Mouse (Mus musculus) G1E (cell line): Measurements from ENCODE around the gene Gm44805.

Source experiments
- CTCF ChIP-seq: IDR thresholded peaks from 2 replicates; pipeline ENCODE4 v1.5.1; 2012; ENCODE audit warnings: low read depth, low read length, inconsistent platforms, mixed read lengths
- TAL1 ChIP-seq: conservative IDR thresholded peaks from 2 replicates; pipeline ENCODE4 v1.6.1; 2012; ENCODE audit warnings: low read depth, low read length, inconsistent platforms, mixed read lengths

DNA sequence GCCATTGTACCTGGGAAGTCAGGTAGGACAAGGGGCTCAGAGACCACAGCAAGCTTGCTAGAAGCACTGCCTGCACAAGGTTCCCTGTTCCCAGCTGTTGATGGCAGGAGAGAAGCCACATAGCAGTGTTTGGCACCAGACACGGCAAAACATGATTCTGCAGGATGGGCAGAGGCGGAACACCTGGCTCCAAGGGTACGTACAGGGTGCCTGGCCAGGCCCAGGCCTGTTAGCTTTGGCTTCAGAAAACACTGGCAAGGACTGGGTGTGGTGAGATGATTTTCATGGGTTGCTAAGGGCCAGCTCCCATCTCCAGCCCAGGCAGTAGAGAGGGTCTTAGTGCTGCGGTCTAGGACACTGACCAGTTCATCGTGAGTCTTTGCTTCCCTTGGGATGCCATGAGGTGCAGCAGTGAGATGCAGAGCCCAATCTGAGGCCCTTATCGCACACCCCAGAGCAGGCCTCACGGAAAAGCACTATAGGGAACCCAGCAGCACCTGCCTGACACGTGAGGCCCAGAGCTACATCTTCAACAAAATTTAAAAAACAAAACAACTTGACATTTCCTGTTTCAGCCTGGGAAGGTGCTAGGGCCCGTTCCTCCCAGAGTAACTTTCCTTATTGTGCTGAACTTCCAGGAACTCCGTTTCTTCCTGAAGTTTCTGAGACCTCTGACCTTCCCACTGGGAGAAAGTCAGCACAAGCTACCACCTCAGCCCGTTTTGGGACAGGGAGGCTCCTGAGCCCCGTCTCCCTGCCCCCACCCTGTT lies 19.3 kb upstream of the Gm44805 start:
- TF ChIP-seq CTCF: no peak
- TF ChIP-seq TAL1: no peak
